Mouse (Mus musculus) C2C12 (cell line): ENCODE data around the gene Cdk19. TPM values are rescaled to one million over a fixed set of nuclear protein-coding genes. Genes with fewer than 3 reads are reported as not detected.

Experiments
- H3K27me3 ChIP-seq: one replicate; pipeline ENCODE4 v1.6.1; 2011; ENCODE audit not compliant: control insufficient read depth, insufficient read depth, insufficient read length
- H3K36me3 ChIP-seq: one replicate; pipeline ENCODE4 v1.6.1; 2011; ENCODE audit not compliant: control insufficient read depth, insufficient read depth
- H3K4me3 ChIP-seq: one replicate; pipeline ENCODE4 v1.5.1; 2011; ENCODE audit warnings: mild to moderate bottlenecking, control low read depth; ENCODE audit not compliant: poor library complexity, insufficient read depth, severe bottlenecking
- H3K79me2 ChIP-seq: one replicate; pipeline ENCODE4 v1.6.1; 2011; ENCODE audit not compliant: control insufficient read depth, insufficient read depth
- H3K79me3 ChIP-seq: one replicate; pipeline ENCODE4 v1.6.1; 2011; ENCODE audit warnings: low read depth, control low read depth
- H3ac ChIP-seq: one replicate; pipeline ENCODE3; 2011; ENCODE audit warnings: low read depth; ENCODE audit not compliant: control insufficient read depth, insufficient read length
- CEBPB ChIP-seq: IDR thresholded peaks from one replicate; pipeline ENCODE4 v1.6.1; 2011; ENCODE audit warnings: low read depth, mild to moderate bottlenecking, control low read depth, moderate library complexity
- CTCF ChIP-seq: IDR thresholded peaks from one replicate; pipeline ENCODE4 v1.5.1; 2011; ENCODE audit not compliant: control insufficient read depth, insufficient read depth, insufficient read length
- FOSL1 ChIP-seq: IDR thresholded peaks from one replicate; pipeline ENCODE4 v1.8.0; 2011; ENCODE audit warnings: mild to moderate bottlenecking, low read length; ENCODE audit not compliant: poor library complexity, insufficient read depth, severe bottlenecking
- MAX ChIP-seq: IDR thresholded peaks from one replicate; pipeline ENCODE4 v1.6.1; 2011; ENCODE audit warnings: mild to moderate bottlenecking, control low read depth
- MYOD1 ChIP-seq: IDR thresholded peaks from one replicate; pipeline ENCODE4 v1.6.1; 2011; ENCODE audit warnings: low read depth; ENCODE audit not compliant: control insufficient read depth, insufficient read length
- MYOG ChIP-seq: IDR thresholded peaks from one replicate; pipeline ENCODE4 v1.6.1; 2011; ENCODE audit not compliant: control insufficient read depth, insufficient read length; ENCODE audit errors: extremely low read depth
- USF1 ChIP-seq: IDR thresholded peaks from one replicate; pipeline ENCODE4 v1.6.1; 2011; ENCODE audit warnings: low read depth, mild to moderate bottlenecking, control low read depth, moderate library complexity
- polyA plus RNA-seq: library from polyadenylated mRNA; unstranded; fragments of >200 nt; fragmentation: generic; extraction: Trizol; gene quantifications from one replicate; pipeline ENCODE4 v1.2.1, GENCODE M21; 2012; ENCODE audit warnings: missing spikeins

The Cdk19 gene
- polyA plus RNA-seq, 1 experiment = 3.9 TPM

- peaks cover 2% of the 10 kb centered on the region for H3K79me3 ChIP-seq
- H3K4me3 ChIP-seq = no peak overlapping the region
- H3K36me3 ChIP-seq = no peaks in the 10 kb centered on the region
- TF ChIP-seq MYOD1 (no peak), CEBPB (no peak), MYOG (no peak), FOSL1 (no peak), USF1 (no peak), MAX (no peak), CTCF (no peak)
- H3ac ChIP-seq = no peak overlapping the region
- H3K27me3 ChIP-seq = no peaks in the 10 kb centered on the region
- no peaks in the 10 kb centered on the region for H3K79me2 ChIP-seq
Measured at GRCm38 (mm10) chr10:40425243-40426095, 86.1 kb downstream of the Cdk19 start.

- peaks cover 2% of the 10 kb centered on the region for H3K79me3 ChIP-seq
- H3K36me3 ChIP-seq = no peaks in the 10 kb centered on the region
- H3K27me3 ChIP-seq = no peaks in the 10 kb centered on the region
- TF ChIP-seq MAX (no peak), CTCF (no peak), MYOG (no peak), USF1 (no peak), CEBPB (no peak), FOSL1 (no peak), MYOD1 (no peak)
- no peak overlapping the region for H3K4me3 ChIP-seq
- no peaks in the 10 kb centered on the region for H3K79me2 ChIP-seq
- H3ac ChIP-seq = no peak overlapping the region
Measured at GRCm38 (mm10) chr10:40426096-40426450, 86.7 kb downstream of the Cdk19 start.

- peaks cover 4% of the 10 kb centered on the region for H3K79me3 ChIP-seq
- no peaks in the 10 kb centered on the region for H3K27me3 ChIP-seq
- no peak overlapping the region for H3ac ChIP-seq
- no peak overlapping the region for H3K4me3 ChIP-seq
- no peaks in the 10 kb centered on the region for H3K36me3 ChIP-seq
- H3K79me2 ChIP-seq = no peaks in the 10 kb centered on the region
- TF ChIP-seq CEBPB (no peak), CTCF (no peak), USF1 (no peak)
Measured at GRCm38 (mm10) chr10:40428633-40429032, 89.3 kb downstream of the Cdk19 start.

- TF ChIP-seq FOSL1 = no peak
- TF ChIP-seq MYOG = no peak
- TF ChIP-seq CEBPB = no peak
- no peak for TF ChIP-seq MAX
- TF ChIP-seq CTCF = no peak
- no peak for TF ChIP-seq MYOD1
- no peak for TF ChIP-seq USF1
- H3K79me3 ChIP-seq = peaks cover 4% of the 10 kb centered on the region
- H3K36me3 ChIP-seq = no peaks in the 10 kb centered on the region
- no peak overlapping the region for H3ac ChIP-seq
- H3K27me3 ChIP-seq = no peaks in the 10 kb centered on the region
- H3K4me3 ChIP-seq = no peak overlapping the region
- no peaks in the 10 kb centered on the region for H3K79me2 ChIP-seq
Measured at GRCm38 (mm10) chr10:40429081-40429480, 89.7 kb downstream of the Cdk19 start.

- no peaks in the 10 kb centered on the region for H3K79me2 ChIP-seq
- no peaks in the 10 kb centered on the region for H3K27me3 ChIP-seq
- no peak overlapping the region for H3ac ChIP-seq
- no peak for TF ChIP-seq CTCF
- no peak for TF ChIP-seq USF1
- no peak for TF ChIP-seq MYOG
- no peak for TF ChIP-seq FOSL1
- no peak for TF ChIP-seq CEBPB
- no peaks in the 10 kb centered on the region for H3K36me3 ChIP-seq
- H3K79me3 ChIP-seq = peaks cover 4% of the 10 kb centered on the region
- no peak overlapping the region for H3K4me3 ChIP-seq
Measured at GRCm38 (mm10) chr10:40430209-40430608, 90.8 kb downstream of the Cdk19 start.

- peaks cover 4% of the 10 kb centered on the region for H3K79me3 ChIP-seq
- H3ac ChIP-seq = no peak overlapping the region
- H3K79me2 ChIP-seq = no peaks in the 10 kb centered on the region
- no peak overlapping the region for H3K4me3 ChIP-seq
- H3K36me3 ChIP-seq = no peaks in the 10 kb centered on the region
- TF ChIP-seq CTCF = no peak
- no peak for TF ChIP-seq FOSL1
- no peak for TF ChIP-seq MYOD1
- TF ChIP-seq MAX = no peak
- no peaks in the 10 kb centered on the region for H3K27me3 ChIP-seq
Measured at GRCm38 (mm10) chr10:40431957-40432356, 92.6 kb downstream of the Cdk19 start.
